Mouse (Mus musculus): ENCODE measurements around the gene Ino80e. TPM values are rescaled to one million over a fixed set of nuclear protein-coding genes. Genes with fewer than 3 reads are reported as not detected.
"Not testable (repeated sequence)": the region's sequence is repeated elsewhere in the genome, so short reads cannot be mapped to it uniquely, and the experiment has no call there.

Ino80e gene
- polyA plus RNA-seq (2014; fragmentation: Nextera tagmentation; extraction: Ambion mirVana) = 69.8 and 76.1 TPM in 2 replicates

DNA sequence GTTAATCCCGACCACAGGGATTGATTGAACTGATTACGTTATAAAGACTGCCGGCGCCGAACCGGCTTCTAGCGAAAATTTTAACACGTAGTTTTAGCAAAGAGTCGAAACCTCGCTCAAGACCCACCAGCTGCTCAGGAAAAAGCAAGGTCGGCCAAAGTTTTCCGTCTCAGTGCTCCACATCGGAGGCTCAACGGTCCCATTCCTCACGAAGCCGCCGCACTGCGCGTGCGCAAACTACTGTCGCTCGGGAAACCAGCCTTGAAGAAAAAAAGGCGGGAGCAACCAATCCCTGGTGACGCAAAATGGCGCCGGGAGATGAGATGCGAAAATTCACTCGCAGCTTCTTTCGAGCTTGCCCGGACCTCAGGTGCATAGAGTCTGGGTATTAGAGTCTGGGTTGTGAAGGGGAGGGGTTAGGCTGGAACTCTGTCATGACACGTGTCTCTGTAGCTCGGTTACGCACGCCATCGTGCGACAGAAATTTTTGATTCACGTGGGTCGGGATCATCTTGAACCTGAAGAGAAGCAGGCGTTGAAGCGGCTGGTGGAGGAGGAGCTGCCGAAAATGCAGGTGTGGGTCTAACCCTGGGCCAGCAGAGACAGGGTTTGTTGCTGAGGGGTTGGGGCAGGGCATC lies at the start of gene Ino80e:
Ino80e (minus strand) TSS at position 231 of the 638 bp plus-strand sequence.
- Histone ChIP-seq H3K27me3 (ENCODE audit: control insufficient read depth, insufficient read depth, low read length) (no peaks in the 10 kb centered on the region), H3K4me1 (ENCODE audit: control insufficient read depth, insufficient read depth, low read length) (peaks cover 9% of the 10 kb centered on the region; the same call in 1 of the 2 replicates), H3K27ac (ENCODE audit: low read depth, low read length) (peak within 1 kb of the TSS; percentile 76), H3K9ac (ENCODE audit: low read depth, low read length) (peak within 1 kb of the TSS; percentile 79), H3K4me3 (ENCODE audit: low read depth, low read length) (peak within 1 kb of the TSS; percentile 69), H3K36me3 (ENCODE audit: control insufficient read depth, insufficient read depth, low read length) (peaks cover 29% of the 10 kb centered on the region), H3K9me3 (replicated peaks; ENCODE audit: control insufficient read depth, low read length) (no peaks in the 10 kb centered on the region), H3K4me2 (peak within 1 kb of the TSS; percentile 75)
- ATAC-seq (replicated peaks; ENCODE audit: insufficient number of reproducible peaks, low FRiP score, low TSS enrichment) = peak; percentile 62
- WGBS (ENCODE audit: insufficient replicate concordance) = under 1% methylated on average over 41 of the region's 41 CpGs

DNA sequence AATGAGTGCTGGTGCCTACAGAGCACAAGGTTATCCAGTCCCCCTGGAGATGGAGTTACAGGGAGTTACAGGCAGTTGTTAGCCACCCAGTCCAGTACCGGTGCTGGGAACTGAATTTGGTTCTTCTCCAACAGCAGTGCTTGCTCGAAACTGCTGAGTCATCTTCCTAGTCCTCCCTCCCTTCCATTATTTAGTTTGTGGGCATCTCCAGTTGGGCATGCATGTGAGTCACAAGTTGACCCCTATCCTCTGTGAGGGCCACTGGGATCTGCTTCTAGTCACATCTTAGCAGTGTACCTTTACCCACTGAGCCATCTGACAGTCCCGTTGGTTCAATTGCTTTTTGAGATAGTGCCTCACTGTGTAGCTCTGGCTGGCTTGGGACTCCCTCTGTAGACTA lies 43.4 kb upstream of the Ino80e start:
- H3K36me3 ChIP-seq (ENCODE audit: control insufficient read depth, insufficient read depth, low read length) = no peaks in the 10 kb centered on the region
- H3K4me1 ChIP-seq (ENCODE audit: control insufficient read depth, insufficient read depth, low read length) = no peaks in the 10 kb centered on the region
- no peak overlapping the region for H3K4me2 ChIP-seq
- H3K9me3 ChIP-seq (replicated peaks; ENCODE audit: control insufficient read depth, low read length) = no peaks in the 10 kb centered on the region
- ATAC-seq (replicated peaks; ENCODE audit: insufficient number of reproducible peaks, low FRiP score, low TSS enrichment) = no peak
- H3K9ac ChIP-seq (ENCODE audit: low read depth, low read length) = no peak overlapping the region
- H3K27me3 ChIP-seq (ENCODE audit: control insufficient read depth, insufficient read depth, low read length) = no peaks in the 10 kb centered on the region
- no peak overlapping the region for H3K4me3 ChIP-seq (ENCODE audit: low read depth, low read length)
- no peak overlapping the region for H3K27ac ChIP-seq (ENCODE audit: low read depth, low read length)
- WGBS (ENCODE audit: insufficient replicate concordance) = 65% methylated on average over 3 of the region's 3 CpGs

DNA sequence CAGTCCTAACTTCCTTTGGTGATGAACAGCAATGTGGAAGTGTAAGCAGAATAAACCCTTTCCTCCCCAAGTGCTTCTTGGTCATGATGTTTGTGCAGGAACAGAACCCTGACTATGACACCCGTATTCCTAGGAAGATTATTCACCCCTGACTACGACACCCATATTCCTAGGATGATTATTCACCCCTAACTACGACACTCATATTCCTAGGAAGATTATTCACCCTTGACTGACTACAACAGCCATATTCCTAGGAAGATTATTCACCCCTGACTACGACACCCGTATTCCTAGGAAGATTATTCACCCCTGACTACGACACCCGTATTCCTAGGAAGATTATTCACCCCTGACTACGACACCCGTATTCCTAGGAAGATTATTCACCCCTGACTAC lies 37.6 kb upstream of the Ino80e start:
- H3K4me2 ChIP-seq; H3K9ac ChIP-seq (ENCODE audit: low read depth, low read length); H3K36me3 ChIP-seq (ENCODE audit: control insufficient read depth, insufficient read depth, low read length); H3K27ac ChIP-seq (ENCODE audit: low read depth, low read length); H3K9me3 ChIP-seq (replicated peaks; ENCODE audit: control insufficient read depth, low read length); ATAC-seq (replicated peaks; ENCODE audit: insufficient number of reproducible peaks, low FRiP score, low TSS enrichment); H3K27me3 ChIP-seq (ENCODE audit: control insufficient read depth, insufficient read depth, low read length); H3K4me3 ChIP-seq (ENCODE audit: low read depth, low read length): not testable (repeated sequence)
- WGBS (ENCODE audit: insufficient replicate concordance) = 89% methylated on average over 6 of the region's 9 CpGs
- peaks cover 13% of the 10 kb centered on the region for H3K4me1 ChIP-seq (ENCODE audit: control insufficient read depth, insufficient read depth, low read length)

DNA sequence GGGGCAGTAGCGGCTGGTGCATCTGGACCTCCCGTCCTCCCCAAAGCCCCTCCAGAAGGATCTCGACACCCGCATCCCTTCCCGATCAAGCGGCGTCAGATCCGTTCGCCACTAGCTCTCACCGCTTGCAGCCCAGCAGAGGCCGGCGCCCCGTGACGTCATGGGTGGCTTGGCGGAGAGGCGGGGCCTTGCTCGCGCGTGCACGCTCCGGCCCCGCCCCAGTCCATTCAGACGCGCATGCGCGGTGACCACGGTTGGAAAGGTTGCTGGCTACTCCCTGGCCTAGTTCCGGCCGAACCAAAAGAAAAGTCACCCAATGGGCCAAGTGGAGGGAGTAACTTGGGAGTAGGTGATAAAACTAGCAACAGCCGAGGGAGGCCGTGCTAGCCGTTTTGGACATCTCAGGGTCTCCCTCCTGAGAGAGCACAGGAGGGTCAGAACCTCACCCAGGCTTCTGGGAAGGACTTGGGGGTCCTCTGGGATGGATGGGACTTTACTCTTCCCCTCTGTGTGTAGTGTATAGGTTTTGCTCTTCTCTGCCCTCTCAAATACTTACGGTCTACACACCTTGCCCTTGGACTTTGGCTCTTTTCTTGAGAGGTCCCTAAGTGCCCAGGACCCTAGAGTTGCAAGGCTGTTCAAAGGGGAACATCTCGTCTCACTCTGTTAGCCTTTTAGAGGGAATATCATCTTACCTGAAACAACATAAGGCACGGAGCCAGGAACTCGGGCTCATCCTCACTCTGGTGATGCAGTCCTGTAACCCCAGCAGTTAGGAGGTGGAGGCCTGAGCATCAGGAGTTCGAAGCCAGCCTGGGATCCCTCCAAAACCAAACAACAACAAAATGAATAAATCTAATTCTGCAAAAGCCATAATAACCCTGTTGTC lies 36.2 kb upstream of the Ino80e start:
- 10% methylated on average over 37 of the region's 37 CpGs for WGBS (ENCODE audit: insufficient replicate concordance)
- Histone ChIP-seq H3K27ac (ENCODE audit: low read depth, low read length) (peak overlapping the region; percentile 54), H3K4me1 (ENCODE audit: control insufficient read depth, insufficient read depth, low read length) (peaks cover 13% of the 10 kb centered on the region), H3K4me3 (ENCODE audit: low read depth, low read length) (peak overlapping the region; percentile 66), H3K27me3 (ENCODE audit: control insufficient read depth, insufficient read depth, low read length) (no peaks in the 10 kb centered on the region), H3K36me3 (ENCODE audit: control insufficient read depth, insufficient read depth, low read length) (no peaks in the 10 kb centered on the region), H3K9me3 (replicated peaks; ENCODE audit: control insufficient read depth, low read length) (no peaks in the 10 kb centered on the region), H3K9ac (ENCODE audit: low read depth, low read length) (peak overlapping the region; percentile 81), H3K4me2 (peak overlapping the region; percentile 73)
- peak; percentile 91 for ATAC-seq (replicated peaks; ENCODE audit: insufficient number of reproducible peaks, low FRiP score, low TSS enrichment)

DNA sequence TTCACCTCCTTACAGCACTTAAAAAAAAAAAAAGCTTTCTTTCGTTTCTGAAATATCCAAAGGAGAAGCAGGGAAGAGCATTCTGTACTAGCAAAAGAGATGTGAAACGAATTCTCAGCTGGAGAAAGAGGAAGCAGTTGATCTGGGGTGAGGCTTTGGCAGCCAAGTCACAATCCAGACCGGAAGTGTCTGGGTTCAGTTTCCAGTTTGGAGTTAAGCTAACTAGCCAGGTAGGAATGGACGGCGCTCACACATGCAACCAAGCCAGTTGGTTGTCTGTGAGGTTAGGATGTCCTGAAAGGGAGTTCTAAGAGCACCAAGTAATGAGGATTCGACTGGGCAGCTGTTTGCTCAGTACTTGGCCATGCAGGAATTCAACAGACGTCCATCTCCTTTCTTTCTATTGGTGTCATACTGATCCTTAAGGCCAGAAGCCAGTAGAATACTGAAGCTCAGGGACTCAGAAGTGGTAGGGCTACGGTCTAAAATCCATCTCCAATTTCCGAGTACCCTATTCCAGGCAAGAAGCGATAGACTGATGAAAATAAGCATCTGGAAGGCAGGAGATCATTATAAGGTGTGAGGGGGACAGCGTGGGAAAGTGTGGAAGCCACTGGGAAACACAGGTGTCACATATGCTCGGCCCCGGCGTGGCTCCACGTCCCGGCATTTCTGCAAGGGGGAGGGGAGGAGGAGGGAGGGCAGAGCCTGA lies 35.4 kb upstream of the Ino80e start:
- Histone ChIP-seq H3K4me3 (ENCODE audit: low read depth, low read length) (peak overlapping the region; percentile 66), H3K9me3 (replicated peaks; ENCODE audit: control insufficient read depth, low read length) (no peaks in the 10 kb centered on the region), H3K4me1 (ENCODE audit: control insufficient read depth, insufficient read depth, low read length) (peaks cover 13% of the 10 kb centered on the region), H3K36me3 (ENCODE audit: control insufficient read depth, insufficient read depth, low read length) (no peaks in the 10 kb centered on the region), H3K27me3 (ENCODE audit: control insufficient read depth, insufficient read depth, low read length) (no peaks in the 10 kb centered on the region), H3K9ac (ENCODE audit: low read depth, low read length) (peak overlapping the region; percentile 81), H3K27ac (ENCODE audit: low read depth, low read length) (peak overlapping the region; percentile 54; the same call in 1 of the 2 replicates), H3K4me2 (peak overlapping the region; percentile 73)
- ATAC-seq (replicated peaks; ENCODE audit: insufficient number of reproducible peaks, low FRiP score, low TSS enrichment) = peak; percentile 49; the same call in 1 of the 2 replicates
- 22% methylated on average over 16 of the region's 16 CpGs for WGBS (ENCODE audit: insufficient replicate concordance)

DNA sequence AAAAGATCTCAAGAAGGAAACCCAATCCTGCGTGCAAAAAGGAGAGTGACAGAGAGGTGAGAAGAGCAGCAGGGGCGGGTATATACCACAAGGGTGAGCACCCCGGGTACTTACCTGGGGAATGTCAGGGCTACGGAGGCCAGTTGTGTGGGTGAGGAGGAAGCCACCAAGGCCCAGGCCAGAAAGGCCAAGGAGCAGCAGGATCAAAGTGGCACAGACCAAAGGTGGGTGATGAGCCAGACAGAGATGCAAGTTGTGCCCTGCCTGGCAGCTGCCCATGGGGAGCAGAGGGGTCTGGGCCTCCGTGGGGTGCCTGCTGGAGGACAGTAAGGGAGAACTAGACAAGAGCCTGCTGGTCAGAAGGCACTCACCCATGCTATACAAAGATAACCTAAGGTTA lies 34.7 kb upstream of the Ino80e start:
- peak overlapping the region; percentile 73; the same call in 1 of the 2 replicates for H3K4me2 ChIP-seq
- H3K36me3 ChIP-seq (ENCODE audit: control insufficient read depth, insufficient read depth, low read length) = no peaks in the 10 kb centered on the region
- H3K9me3 ChIP-seq (replicated peaks; ENCODE audit: control insufficient read depth, low read length) = no peaks in the 10 kb centered on the region
- peaks cover 13% of the 10 kb centered on the region for H3K4me1 ChIP-seq (ENCODE audit: control insufficient read depth, insufficient read depth, low read length)
- no peak overlapping the region for H3K9ac ChIP-seq (ENCODE audit: low read depth, low read length)
- no peak overlapping the region for H3K4me3 ChIP-seq (ENCODE audit: low read depth, low read length)
- H3K27me3 ChIP-seq (ENCODE audit: control insufficient read depth, insufficient read depth, low read length) = no peaks in the 10 kb centered on the region
- WGBS (ENCODE audit: insufficient replicate concordance) = 79% methylated on average over 5 of the region's 5 CpGs
- no peak overlapping the region for H3K27ac ChIP-seq (ENCODE audit: low read depth, low read length)
- no peak for ATAC-seq (replicated peaks; ENCODE audit: insufficient number of reproducible peaks, low FRiP score, low TSS enrichment)

DNA sequence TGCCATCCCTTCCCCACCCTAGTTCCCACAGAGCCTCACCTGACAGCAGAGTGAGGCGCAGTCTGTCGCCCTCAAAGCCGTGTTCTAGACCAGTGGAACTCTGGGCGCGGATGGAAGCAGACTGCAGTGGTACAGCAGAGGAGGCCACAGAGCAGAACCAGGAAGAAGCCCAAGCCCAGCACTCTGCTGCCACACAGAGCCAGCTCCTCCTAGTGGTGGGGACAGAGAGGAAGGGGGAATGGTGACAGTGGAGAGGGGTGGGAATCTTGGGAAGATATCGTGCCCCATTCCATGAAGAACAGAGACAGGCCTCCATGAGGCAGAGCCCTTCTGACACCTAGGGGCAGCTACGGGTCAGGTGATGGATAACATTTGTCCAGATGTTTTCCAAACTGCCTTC lies 26.7 kb upstream of the Ino80e start:
- Histone ChIP-seq H3K4me2 (no peak overlapping the region), H3K27me3 (ENCODE audit: control insufficient read depth, insufficient read depth, low read length) (no peaks in the 10 kb centered on the region), H3K9me3 (replicated peaks; ENCODE audit: control insufficient read depth, low read length) (no peaks in the 10 kb centered on the region), H3K36me3 (ENCODE audit: control insufficient read depth, insufficient read depth, low read length) (no peaks in the 10 kb centered on the region; the same call in 1 of the 2 replicates), H3K9ac (ENCODE audit: low read depth, low read length) (peak overlapping the region; percentile 46; the same call in 1 of the 2 replicates), H3K4me1 (ENCODE audit: control insufficient read depth, insufficient read depth, low read length) (0 out of 2 replicates have a peak, but pooled peaks cover 3% of the 10 kb centered on the region), H3K27ac (ENCODE audit: low read depth, low read length) (no peak overlapping the region), H3K4me3 (ENCODE audit: low read depth, low read length) (no peak overlapping the region)
- 38% methylated on average over 7 of the region's 7 CpGs for WGBS (ENCODE audit: insufficient replicate concordance)
- no peak for ATAC-seq (replicated peaks; ENCODE audit: insufficient number of reproducible peaks, low FRiP score, low TSS enrichment)

DNA sequence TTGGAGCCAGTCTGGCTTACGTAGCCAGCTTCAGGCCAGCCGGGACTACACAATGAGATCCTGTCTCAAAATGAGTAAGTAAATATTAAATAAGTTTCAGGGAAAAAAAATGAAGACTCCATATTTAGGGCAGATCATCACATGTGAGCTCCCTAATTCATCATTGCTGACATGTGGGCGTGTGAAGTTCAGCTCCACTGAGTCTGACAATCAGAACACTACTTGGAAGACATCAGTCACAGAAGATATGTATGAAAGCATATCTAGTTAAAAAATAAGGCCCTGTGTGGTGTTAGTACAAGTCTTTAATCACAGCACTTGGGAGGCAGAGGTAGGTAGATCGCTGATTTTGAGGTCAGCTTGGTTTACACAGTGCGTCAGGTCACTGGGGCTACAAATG lies 25.1 kb upstream of the Ino80e start:
- WGBS (ENCODE audit: insufficient replicate concordance) = 75% methylated on average over 5 of the region's 5 CpGs

More for the DNA sequence above, 25.1 kb upstream of the Ino80e start:
- H3K36me3 ChIP-seq (ENCODE audit: control insufficient read depth, insufficient read depth, low read length) = no peaks in the 10 kb centered on the region; the same call in 1 of the 2 replicates
- no peaks in the 10 kb centered on the region for H3K27me3 ChIP-seq (ENCODE audit: control insufficient read depth, insufficient read depth, low read length)
- peaks cover 13% of the 10 kb centered on the region for H3K4me1 ChIP-seq (ENCODE audit: control insufficient read depth, insufficient read depth, low read length)
- no peak overlapping the region for H3K4me2 ChIP-seq
- no peak overlapping the region for H3K27ac ChIP-seq (ENCODE audit: low read depth, low read length)
- H3K9ac ChIP-seq (ENCODE audit: low read depth, low read length) = no peak overlapping the region
- no peaks in the 10 kb centered on the region for H3K9me3 ChIP-seq (replicated peaks; ENCODE audit: control insufficient read depth, low read length)
- ATAC-seq (replicated peaks; ENCODE audit: insufficient number of reproducible peaks, low FRiP score, low TSS enrichment) = no peak
- H3K4me3 ChIP-seq (ENCODE audit: low read depth, low read length) = no peak overlapping the region

Data from heart, embryonic 11.5 days (tissue).